Mouse (Mus musculus): ENCODE data around the gene Alk. TPM values are rescaled to one million over a fixed set of nuclear protein-coding genes. Genes with fewer than 3 reads are reported as not detected.
"Not testable (repeated sequence)": the region's sequence is repeated elsewhere in the genome, so short reads cannot be mapped to it uniquely, and the experiment has no call there.

The Alk gene
- polyA plus RNA-seq, 1 experiment from 2014 or later = 4.1 TPM

DNA sequence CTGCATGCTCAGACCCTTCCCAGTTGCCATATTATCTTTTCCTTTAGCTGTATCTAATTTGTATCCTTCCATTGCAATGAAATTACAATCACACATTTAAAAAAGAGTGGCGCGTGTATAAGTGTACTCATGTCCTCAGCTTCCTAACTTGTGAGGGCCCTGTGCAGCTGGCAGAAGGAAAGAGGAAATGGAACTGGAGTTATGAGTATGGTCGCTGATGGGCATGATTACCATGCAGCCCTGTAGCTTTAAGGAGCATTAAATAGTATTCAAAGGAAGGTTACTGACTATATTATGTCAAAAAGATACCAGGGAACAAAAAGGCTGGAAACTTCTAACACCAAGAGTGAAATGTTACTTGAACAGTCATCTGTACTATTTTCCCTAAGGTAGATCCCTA, 79.6 kb downstream of the Alk start:
- Histone ChIP-seq H3K4me1 (replicated peaks) (no peaks in the 10 kb centered on the region), H3K9me3 (no peaks in the 10 kb centered on the region), H3K4me3 (no peak overlapping the region), H3K27ac (replicated peaks) (no peak overlapping the region), H3K9ac (no peak overlapping the region), H3K4me2 (no peak overlapping the region), H3K27me3 (no peaks in the 10 kb centered on the region), H3K36me3 (no peaks in the 10 kb centered on the region)
- no peak for ATAC-seq (ENCODE audit: low read depth)
- WGBS = 91% methylated on average over 3 of the region's 3 CpGs

DNA sequence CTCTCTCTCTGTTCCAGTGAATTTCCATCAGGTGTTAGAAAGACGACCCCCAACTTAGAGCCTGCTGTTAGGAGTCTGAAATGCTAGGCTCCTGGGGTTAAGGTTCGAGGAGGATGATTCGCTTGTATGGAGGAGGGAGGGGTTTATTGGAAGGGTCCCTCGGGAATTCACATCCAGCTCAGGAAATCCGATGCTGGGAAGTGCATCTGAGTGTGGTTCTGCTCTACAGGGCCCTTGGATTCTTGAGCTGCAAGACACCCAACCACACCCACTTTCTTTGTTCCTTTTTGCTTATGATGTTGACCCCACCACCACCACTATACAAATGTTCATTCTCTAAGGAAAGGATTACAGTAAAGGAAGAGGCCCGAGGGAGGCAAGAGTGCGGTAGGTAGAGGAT, 81.4 kb downstream of the Alk start:
- no peak for ATAC-seq (ENCODE audit: low read depth)
- no peak overlapping the region for H3K4me3 ChIP-seq
- no peaks in the 10 kb centered on the region for H3K36me3 ChIP-seq
- H3K9ac ChIP-seq = no peak overlapping the region
- WGBS = 46% methylated on average over 7 of the region's 7 CpGs
- no peaks in the 10 kb centered on the region for H3K4me1 ChIP-seq (replicated peaks)
- no peaks in the 10 kb centered on the region for H3K27me3 ChIP-seq
- no peak overlapping the region for H3K27ac ChIP-seq (replicated peaks)
- no peaks in the 10 kb centered on the region for H3K9me3 ChIP-seq
- H3K4me2 ChIP-seq = no peak overlapping the region

DNA sequence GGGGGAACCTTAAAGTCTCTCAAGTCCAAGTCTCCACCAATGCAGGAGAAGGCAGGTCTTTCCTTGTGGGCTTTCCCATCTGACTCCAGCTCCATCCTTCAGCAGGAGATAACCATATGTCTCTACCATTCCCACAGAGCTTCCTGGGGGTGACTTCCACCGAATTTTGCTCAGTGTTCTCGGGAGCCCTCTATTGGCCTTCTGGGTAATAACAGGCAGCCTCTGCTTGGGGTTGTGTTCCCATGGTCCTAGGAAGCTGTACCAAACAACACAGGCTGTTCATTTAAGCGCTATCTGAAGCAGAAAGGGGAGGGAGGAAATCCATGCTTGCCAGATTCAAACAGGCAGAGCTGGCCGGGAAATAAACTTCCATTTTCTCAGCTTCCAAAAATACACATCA, 82.0 kb downstream of the Alk start:
- 0 out of 2 replicates have a peak, but pooled peaks have one; percentile 40 for ATAC-seq (ENCODE audit: low read depth)
- no peak overlapping the region for H3K27ac ChIP-seq (replicated peaks)
- no peaks in the 10 kb centered on the region for H3K9me3 ChIP-seq
- WGBS = 17% methylated on average over 4 of the region's 4 CpGs
- no peaks in the 10 kb centered on the region for H3K36me3 ChIP-seq
- no peaks in the 10 kb centered on the region for H3K27me3 ChIP-seq
- H3K4me3 ChIP-seq = no peak overlapping the region
- no peaks in the 10 kb centered on the region for H3K4me1 ChIP-seq (replicated peaks)
- no peak overlapping the region for H3K4me2 ChIP-seq
- no peak overlapping the region for H3K9ac ChIP-seq

DNA sequence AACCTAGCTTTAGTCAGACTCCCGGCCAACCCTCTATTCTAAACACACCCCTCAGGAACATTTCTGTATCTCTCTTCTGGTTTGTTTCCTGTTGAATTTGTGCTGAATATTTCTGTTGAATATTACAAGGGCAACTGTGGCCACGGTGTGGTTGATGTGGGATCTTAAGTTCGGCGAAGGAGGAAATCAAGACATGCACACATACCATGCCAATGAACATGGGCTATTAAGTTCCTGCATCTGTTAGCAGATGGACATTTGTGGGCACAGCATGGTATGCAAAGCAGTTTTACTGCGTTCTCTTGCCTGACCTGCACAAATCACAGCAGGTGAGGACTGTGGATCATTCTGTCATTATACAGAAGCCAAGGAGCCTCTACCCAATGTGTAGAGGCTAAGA, 83.1 kb downstream of the Alk start:
- H3K4me2 ChIP-seq = no peak overlapping the region
- H3K27me3 ChIP-seq = no peaks in the 10 kb centered on the region
- no peaks in the 10 kb centered on the region for H3K9me3 ChIP-seq
- no peak overlapping the region for H3K27ac ChIP-seq (replicated peaks)
- no peaks in the 10 kb centered on the region for H3K4me1 ChIP-seq (replicated peaks)
- H3K4me3 ChIP-seq = no peak overlapping the region
- ATAC-seq (ENCODE audit: low read depth) = no peak
- no peaks in the 10 kb centered on the region for H3K36me3 ChIP-seq
- H3K9ac ChIP-seq = no peak overlapping the region
- 88% methylated on average over 5 of the region's 5 CpGs for WGBS

DNA sequence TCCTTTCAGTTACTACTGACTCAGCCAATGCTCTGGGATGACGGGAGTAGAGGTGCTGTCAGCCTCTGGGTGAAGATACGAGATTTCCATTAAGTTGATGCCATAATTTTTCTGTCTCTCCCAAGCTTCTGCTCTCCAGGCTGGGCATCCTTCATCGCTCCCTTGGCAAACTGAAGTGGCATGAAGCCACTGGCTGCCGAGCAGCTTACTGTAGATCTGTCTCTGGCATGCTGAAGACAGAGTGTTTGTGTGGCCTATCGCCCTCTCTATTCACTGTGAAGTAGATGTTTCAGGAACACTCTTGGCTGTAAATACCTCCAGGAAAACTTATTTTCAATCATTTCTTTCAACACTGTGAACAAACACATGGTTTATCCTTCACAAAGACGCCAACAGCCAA, 93.7 kb downstream of the Alk start:
- Histone ChIP-seq H3K27me3 (no peaks in the 10 kb centered on the region), H3K4me3 (no peak overlapping the region), H3K27ac (replicated peaks) (no peak overlapping the region), H3K9me3 (no peaks in the 10 kb centered on the region), H3K9ac (no peak overlapping the region), H3K4me2 (no peak overlapping the region), H3K4me1 (replicated peaks) (no peaks in the 10 kb centered on the region; the same call in 1 of the 2 replicates), H3K36me3 (no peaks in the 10 kb centered on the region)
- 88% methylated on average over 6 of the region's 6 CpGs for WGBS
- ATAC-seq (ENCODE audit: low read depth) = no peak

DNA sequence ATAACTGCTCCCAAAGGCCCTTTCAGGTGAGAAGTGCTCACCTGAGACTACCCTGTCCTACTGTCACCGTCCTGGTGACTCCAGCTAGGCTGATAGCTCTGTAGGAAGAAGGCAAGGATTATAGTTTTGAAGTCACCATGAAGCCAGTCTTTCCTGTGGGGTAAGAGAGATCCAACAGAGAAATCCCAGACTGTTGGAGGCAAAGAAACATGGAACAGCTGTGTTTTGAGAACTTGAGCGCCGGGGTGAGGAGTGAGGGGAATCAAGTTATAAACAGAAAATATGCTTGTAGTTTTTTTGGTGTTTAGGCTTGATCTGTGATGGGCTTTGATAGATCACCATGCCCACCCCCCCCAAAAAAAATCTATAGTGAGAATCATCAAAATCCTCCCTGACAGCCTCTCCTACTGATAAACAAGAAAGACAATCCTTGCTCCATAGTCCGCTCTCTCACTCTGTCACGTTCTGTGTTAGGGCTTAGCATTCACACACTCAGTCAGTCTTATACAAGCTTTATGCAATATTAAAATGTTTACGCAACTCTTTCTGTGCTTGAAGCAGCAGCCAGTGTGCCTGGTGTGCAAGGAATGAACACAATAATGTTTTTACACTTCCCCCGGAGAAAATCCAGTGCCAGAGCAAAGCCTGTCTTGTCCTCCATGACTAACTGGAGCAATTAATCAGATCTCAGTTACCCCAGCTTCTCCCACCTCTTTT, 95.6 kb downstream of the Alk start:
- no peaks in the 10 kb centered on the region for H3K9me3 ChIP-seq
- no peak overlapping the region for H3K9ac ChIP-seq
- no peak overlapping the region for H3K27ac ChIP-seq (replicated peaks)
- no peak overlapping the region for H3K4me2 ChIP-seq
- peaks cover 12% of the 10 kb centered on the region; the same call in 1 of the 2 replicates for H3K4me1 ChIP-seq (replicated peaks)
- H3K36me3 ChIP-seq = no peaks in the 10 kb centered on the region
- no peaks in the 10 kb centered on the region for H3K27me3 ChIP-seq
- WGBS = 80% methylated on average over 7 of the region's 7 CpGs
- ATAC-seq (ENCODE audit: low read depth) = no peak
- H3K4me3 ChIP-seq = no peak overlapping the region

DNA sequence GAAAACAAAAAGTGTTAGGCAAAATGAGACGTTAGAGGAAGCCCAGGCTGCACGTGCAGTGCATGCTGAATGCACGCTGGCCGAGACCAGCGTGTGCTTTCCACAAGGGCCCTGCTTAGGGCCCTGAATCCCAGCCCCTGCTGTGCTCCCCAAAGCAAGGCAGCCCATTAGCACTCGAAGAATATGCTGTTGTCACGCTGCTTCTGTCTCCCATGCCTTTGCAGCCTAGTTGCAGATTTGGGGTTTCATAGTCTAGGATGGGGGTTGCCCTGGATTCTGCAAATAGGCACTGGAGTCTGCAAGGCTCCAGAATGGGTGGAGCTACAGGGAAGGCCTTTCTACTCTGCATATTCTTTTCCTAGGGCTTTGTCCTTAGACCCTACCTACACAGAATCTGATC, 99.2 kb downstream of the Alk start:
- 29% methylated on average over 7 of the region's 7 CpGs for WGBS
- H3K4me1 ChIP-seq (replicated peaks) = peaks cover 12% of the 10 kb centered on the region; the same call in 1 of the 2 replicates
- no peak overlapping the region for H3K9ac ChIP-seq
- H3K36me3 ChIP-seq = no peaks in the 10 kb centered on the region
- no peaks in the 10 kb centered on the region for H3K27me3 ChIP-seq
- H3K9me3 ChIP-seq = no peaks in the 10 kb centered on the region
- H3K4me3 ChIP-seq = no peak overlapping the region
- H3K4me2 ChIP-seq = no peak overlapping the region
- peak; percentile 86 for ATAC-seq (ENCODE audit: low read depth)
- H3K27ac ChIP-seq (replicated peaks) = 0 out of 2 replicates have a peak overlapping the region, but pooled peaks have one; percentile 42

DNA sequence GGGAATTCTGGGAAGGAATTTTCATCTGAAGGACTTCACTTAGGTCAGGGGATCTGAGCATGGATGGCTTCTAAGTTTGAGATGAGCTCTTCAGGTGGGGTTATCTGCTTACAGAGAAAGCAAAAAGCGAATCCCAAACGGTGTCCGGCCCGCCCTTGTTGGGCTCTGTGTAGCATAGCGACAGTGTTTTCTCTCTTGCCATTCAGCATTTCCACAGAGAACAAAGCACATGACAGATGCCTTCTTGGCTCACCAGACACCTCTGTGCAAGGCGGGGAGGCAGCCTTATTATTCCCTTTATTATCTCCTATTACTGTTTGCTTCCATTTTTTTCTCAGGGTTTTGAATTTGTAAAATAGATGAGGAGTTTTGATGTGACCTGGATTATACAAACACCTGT, 99.8 kb downstream of the Alk start:
- no peaks in the 10 kb centered on the region for H3K27me3 ChIP-seq
- H3K27ac ChIP-seq (replicated peaks) = no peak overlapping the region
- peaks cover 12% of the 10 kb centered on the region; the same call in 1 of the 2 replicates for H3K4me1 ChIP-seq (replicated peaks)
- H3K4me3 ChIP-seq = no peak overlapping the region
- no peak overlapping the region for H3K4me2 ChIP-seq
- WGBS = 46% methylated on average over 6 of the region's 6 CpGs
- peak; percentile 83; the same call in 1 of the 2 replicates for ATAC-seq (ENCODE audit: low read depth)
- H3K9ac ChIP-seq = no peak overlapping the region
- no peaks in the 10 kb centered on the region for H3K9me3 ChIP-seq
- H3K36me3 ChIP-seq = no peaks in the 10 kb centered on the region

DNA sequence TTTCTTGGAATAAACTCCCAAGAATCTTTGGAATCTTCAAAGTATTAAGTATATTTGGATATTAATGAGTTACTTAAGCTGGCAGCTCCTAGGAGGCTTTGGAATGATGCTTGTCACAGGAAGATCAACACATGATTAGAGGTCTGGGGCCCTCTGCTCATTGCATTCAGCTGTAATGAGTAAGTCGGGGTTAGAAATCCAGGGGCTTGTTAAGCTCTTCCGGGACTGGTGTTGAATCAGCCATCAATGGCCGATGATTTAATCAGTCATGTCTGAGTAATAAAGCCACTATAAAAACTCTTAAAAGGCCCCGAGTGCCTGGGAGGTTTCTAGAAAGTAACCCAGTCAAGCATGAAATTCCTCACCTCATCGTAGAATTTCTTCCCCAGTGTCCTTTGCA, 109.0 kb downstream of the Alk start:
- H3K9me3 ChIP-seq = no peaks in the 10 kb centered on the region
- peaks cover 6% of the 10 kb centered on the region; the same call in 1 of the 2 replicates for H3K4me1 ChIP-seq (replicated peaks)
- H3K27ac ChIP-seq (replicated peaks) = no peak overlapping the region
- no peaks in the 10 kb centered on the region for H3K36me3 ChIP-seq
- no peak overlapping the region for H3K4me3 ChIP-seq
- H3K4me2 ChIP-seq = no peak overlapping the region
- H3K27me3 ChIP-seq = no peaks in the 10 kb centered on the region
- no peak overlapping the region for H3K9ac ChIP-seq
- WGBS = 68% methylated on average over 5 of the region's 5 CpGs
- ATAC-seq (ENCODE audit: low read depth) = no peak

DNA sequence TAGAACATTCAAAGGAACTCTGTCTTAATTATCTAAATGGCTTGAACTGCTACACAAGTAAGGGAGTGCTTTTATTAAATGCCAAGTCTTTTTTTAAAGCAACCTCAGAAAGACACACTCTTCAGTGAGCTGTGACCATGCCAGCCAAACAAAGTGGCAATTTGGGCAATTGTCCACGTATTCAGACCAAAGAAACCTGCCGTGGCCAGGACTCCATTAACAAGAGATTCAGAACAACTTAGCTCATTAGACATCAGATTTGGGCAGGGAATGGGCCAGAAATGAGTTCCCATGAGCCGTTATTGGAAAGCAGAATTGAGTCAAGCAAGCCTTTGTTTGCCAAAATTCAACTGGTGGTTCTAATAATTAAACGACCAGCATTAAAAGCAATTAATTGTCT, 118.8 kb downstream of the Alk start:
- 80% methylated on average over 4 of the region's 4 CpGs for WGBS
- Histone ChIP-seq H3K9ac (no peak overlapping the region), H3K27ac (replicated peaks) (no peak overlapping the region), H3K4me1 (replicated peaks) (peaks cover 2% of the 10 kb centered on the region; the same call in 1 of the 2 replicates), H3K9me3 (0 out of 2 replicates have a peak, but pooled peaks cover 6% of the 10 kb centered on the region), H3K4me2 (no peak overlapping the region), H3K36me3 (no peaks in the 10 kb centered on the region), H3K27me3 (no peaks in the 10 kb centered on the region), H3K4me3 (no peak overlapping the region)
- ATAC-seq (ENCODE audit: low read depth) = no peak

DNA sequence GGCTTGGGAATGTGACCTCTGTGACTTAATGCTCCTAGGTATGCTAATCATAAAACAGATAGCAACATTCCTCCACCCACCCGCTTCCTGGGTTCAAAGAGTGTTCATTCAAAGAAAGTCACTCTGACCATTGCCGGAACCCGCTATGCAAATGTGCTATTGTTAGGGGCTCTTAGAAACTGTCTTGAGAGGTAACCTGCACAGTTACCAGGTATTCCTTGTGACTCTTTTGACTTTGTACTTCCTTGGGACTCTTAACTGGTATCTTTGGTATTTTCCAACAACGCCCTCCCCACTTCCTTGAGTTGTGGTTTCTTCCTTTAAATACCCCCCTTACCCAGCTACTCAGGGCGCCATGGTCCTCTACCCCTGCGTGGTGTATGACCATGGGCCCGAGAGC, 125.2 kb downstream of the Alk start:
- not testable (repeated sequence) for H3K4me3 ChIP-seq; H3K36me3 ChIP-seq; H3K27ac ChIP-seq (replicated peaks); ATAC-seq (ENCODE audit: low read depth); H3K4me2 ChIP-seq; H3K4me1 ChIP-seq (replicated peaks); H3K9me3 ChIP-seq; H3K9ac ChIP-seq; H3K27me3 ChIP-seq
- WGBS = 92% methylated on average over 7 of the region's 7 CpGs

DNA sequence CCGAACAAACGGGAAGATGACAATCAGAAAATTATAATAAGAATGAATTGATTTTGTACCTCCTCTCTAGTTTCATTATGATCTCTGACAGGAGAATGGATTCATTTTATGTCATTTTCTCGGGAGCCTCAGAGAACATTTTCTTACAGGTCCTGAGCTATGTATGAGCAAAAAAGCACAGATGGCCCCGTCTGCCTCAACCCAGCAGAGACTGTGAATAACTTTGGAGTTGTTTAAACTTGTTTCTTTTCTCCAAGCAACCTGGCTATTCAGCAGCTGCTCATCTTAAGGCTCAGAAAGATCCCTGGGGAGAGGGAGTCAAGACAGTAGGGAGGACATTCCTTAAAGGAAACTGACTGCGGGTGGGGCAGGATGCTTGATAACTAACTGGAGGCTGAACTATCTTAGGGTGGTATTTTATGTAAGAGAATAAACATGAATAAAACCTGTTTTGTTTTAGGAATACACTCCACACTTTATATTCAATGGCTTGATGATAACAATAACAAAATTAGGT, 126.5 kb downstream of the Alk start:
- no peak overlapping the region for H3K9ac ChIP-seq
- WGBS = 60% methylated on average over 5 of the region's 5 CpGs
- ATAC-seq (ENCODE audit: low read depth) = no peak

DNA sequence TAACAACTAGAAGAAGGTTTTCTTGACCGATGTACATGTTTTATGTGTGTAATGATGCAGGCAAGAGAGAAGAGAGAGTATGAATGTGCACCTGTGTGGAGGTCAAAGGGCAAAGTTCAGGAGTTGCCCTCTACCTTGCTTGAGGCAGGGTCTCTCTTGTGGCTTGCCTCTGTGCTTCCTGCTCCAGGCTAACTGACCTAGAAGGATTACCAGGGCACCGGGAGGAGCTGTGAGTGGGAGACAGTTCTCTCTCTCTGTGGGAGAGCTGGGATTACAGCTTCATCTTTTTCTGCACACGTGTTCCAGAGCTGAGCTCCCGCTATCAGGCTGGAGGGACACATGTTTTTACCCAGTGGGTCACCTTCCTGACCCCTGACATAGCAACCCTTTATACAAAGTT, 127.5 kb downstream of the Alk start:
- Histone ChIP-seq H3K4me1 (replicated peaks) (peaks cover 8% of the 10 kb centered on the region; the same call in 1 of the 2 replicates), H3K9ac (no peak overlapping the region), H3K27me3 (no peaks in the 10 kb centered on the region), H3K4me2 (no peak overlapping the region), H3K4me3 (no peak overlapping the region), H3K36me3 (no peaks in the 10 kb centered on the region), H3K27ac (replicated peaks) (no peak overlapping the region), H3K9me3 (no peaks in the 10 kb centered on the region)
- no peak for ATAC-seq (ENCODE audit: low read depth)
- WGBS = 53% methylated on average over 4 of the region's 4 CpGs

More for the DNA sequence above, 126.5 kb downstream of the Alk start:
- Histone ChIP-seq H3K36me3 (no peaks in the 10 kb centered on the region), H3K9me3 (no peaks in the 10 kb centered on the region), H3K4me3 (no peak overlapping the region), H3K27ac (replicated peaks) (no peak overlapping the region), H3K27me3 (no peaks in the 10 kb centered on the region), H3K4me2 (no peak overlapping the region), H3K4me1 (replicated peaks) (peaks cover 8% of the 10 kb centered on the region; the same call in 1 of the 2 replicates)
